Mouse (Mus musculus) cerebellum, adult 18-20 months (tissue): ENCODE measurements around the gene Glra1.
A peak's percentile ranks its signal among the peaks of the same experiment; 100 is the strongest.

Source experiments
- DNase-seq, 2 experiments: peaks; one replicate each; pipeline ENCODE4 v3.0.0; 2021

Gene Glra1

DNA sequence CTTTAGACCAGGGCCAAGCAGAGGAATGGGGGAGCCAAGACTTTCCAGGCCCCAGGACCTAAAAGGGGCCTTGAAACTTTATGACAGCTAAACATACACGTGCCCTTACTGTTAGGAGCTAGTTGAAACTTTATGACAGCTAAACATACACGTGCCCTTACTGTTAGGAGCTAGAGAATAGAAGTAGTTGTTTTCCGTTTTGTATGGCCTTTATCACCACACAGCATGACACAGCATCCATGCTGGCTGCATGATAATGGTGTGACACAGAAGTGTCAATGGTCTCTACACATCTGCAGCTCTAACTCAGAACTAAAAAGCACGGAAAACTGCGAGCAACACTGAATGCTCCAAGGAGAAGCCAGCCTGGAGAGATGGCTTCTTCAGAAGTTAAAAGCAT is 90.3 kb downstream of the Glra1 start:
- DNase-seq, result no peak

DNA sequence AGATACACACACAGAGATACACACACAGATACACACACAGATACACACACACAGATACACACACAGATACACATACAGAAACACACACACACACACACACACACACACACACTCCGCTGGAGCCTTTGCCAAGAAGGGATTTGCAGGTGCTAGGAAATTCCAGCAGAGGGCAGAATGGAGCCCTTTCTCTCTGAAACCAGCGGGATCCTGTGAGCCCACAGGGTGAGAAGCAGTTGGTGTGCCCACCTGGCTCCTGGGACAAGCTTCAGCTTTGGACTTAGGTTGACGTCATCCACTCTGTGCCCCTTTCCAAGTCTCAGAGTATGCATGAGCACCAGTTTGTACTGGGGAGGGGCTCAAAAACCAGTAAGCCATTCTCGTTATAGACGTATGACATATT is 96.6 kb downstream of the Glra1 start:
- no peak for DNase-seq

DNA sequence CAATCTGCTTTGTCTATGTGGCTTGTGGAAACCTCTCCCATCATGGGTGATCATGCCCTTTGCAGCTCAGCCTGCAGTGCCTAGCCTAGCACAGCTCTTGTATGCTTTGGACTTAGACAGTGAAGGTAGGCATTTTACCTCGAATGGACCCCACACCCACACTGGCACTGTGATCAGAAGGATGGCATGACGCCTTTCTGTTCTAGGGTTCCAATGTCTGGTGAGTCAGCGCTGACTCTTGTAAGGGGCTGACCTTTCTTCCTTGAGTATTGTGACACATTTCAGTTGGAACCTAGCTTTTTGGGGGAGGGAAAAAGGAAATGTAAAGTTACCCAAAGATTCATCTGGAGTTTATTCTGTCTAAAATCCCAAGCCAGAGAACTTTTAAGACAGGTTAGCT is 102.5 kb downstream of the Glra1 start:
- no peak for DNase-seq

DNA sequence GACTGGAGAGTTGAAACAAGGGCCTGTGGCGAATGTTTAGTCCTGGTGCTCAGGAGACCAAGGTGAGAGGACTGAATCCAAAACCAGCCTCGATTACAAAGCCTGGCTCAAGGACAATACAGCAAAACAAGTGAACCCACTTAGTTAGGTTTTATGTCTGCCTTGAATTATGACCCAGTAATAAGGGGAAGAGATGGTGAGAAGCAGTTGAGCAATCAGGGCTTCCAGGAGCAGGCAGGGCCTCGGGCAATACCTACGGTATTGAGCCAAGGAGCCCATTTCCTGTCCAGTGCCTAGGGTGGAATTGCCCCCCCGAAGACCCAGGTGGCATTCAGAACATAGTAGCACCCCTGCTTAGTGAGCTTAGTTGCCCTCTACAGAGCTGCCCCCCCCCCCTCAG is 105.1 kb downstream of the Glra1 start:
- DNase-seq, result no peak

DNA sequence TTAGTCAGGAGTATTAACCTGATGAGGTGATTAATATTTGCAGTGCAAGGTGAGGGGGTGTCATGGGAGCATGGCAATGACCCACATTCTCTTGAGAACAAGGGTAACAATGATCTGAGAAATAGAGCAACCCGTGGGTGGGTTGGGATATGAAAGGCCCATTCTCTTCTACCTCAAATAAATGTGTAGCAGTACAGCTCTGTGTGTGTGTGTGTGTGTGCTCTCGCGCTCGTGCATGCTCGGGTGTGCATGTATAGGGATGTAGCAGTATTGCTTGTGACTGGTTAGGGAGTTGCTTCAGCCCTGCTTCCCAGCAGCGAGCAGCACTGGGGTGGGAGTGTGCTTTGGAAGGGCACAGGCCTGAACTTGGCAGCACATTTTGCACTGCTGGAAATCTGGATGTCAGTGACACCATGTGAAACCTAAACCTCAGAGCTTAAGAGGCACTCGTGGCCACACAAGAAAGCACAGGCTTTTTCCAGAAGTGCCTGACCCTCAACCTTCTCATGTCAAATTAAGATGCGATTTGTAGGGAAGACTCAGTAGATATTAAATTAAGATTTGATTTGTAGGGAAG is 106.0 kb downstream of the Glra1 start:
- DNase-seq, result no peak

DNA sequence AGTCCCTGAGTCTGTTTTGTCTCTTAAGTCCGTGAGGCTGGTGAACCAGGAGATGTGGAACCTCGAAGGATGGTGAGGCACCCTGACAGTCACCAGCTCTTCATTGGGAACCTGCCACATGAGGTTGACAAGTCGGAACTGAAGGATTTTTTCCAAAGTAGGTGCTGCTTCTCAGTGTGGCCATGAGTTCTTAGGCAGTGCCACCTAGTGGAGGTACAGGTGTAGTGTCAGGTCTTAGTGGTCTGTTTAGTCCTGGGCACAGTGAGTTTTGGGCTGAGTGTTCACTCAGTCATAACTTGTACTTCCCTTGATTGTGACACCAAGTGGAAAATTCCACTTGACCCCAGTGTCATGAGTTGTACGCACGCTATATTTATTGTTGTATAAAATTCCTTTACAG is 110.1 kb downstream of the Glra1 start:
- DNase-seq, result peak; percentile 38 to 46

DNA sequence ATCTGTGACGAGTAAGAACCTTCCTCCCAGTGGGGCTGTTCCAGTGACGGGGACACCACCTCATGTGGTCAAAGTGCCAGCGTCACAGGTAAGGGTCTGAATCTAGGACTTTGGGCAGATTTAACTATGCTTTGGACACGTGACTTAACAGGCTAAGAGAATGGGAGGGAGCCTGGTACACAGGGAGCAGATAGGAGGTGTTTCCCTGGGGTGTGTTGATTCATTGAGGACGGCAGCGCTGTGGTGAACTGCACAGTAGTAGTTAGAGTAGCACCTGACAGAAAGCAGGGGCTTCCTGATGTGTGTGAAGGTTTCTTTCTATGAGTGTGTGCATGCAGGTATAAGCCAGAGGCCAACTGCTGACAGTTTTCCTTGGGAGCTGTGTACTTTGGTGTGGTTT is 111.8 kb downstream of the Glra1 start:
- DNase-seq, result no peak

DNA sequence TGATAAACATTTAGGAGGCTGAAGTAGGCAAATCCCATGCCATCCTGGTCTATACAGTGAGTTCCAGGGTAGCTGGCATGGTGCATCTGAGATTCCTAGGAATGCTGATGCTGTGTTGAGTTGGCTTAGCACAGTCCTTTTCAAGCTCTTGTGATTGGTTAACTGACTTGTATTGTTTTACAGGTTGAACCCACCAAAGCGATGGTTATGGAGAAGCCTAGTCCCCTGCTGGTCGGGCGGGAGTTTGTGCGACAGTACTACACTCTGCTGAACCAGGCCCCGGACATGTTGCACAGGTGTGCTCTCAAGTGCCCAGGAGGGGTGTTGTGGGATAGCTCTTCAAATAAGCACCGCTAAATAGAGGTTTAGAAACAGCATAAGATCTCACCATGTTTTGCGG is 122.6 kb downstream of the Glra1 start:
- no peak for DNase-seq

DNA sequence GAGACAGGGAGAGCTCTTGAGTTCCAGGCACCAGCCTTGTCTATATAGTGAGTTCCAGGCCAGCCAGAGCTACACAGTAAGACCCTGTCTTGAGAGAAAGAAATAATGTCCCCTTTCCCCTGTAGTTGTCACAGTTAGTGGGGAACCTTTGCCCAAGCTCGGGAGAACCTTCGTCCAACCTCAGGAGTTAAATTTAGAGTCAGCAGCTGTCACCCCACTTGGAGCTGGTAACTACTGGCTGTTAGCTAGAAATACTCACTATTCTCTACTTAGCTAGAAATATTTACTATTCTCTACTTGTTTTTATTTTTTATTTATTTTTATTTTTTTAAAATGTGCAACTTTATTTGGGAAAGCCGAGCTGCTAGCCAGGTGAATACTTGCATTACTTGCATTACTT is 134.8 kb downstream of the Glra1 start:
- DNase-seq, result no peak

DNA sequence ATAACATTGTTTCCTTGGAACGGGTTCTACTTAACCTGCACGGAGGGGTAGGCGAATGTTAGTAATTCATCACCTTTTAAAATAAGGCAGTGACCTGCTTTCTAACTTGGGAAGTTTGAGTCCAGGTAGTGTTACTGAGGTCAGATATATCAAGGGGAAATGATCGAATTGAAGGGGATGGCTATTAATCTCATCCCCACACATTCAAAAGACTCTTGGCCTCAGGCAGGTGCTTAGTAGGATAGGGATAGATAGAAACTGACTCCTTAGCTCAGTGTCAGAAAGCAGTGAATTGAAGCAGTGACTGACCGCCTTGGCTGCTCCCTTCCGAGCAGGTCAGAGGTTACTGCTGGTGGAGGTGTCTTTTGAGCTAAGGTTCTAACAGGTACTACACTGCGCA is 136.5 kb downstream of the Glra1 start:
- DNase-seq, result no peak

DNA sequence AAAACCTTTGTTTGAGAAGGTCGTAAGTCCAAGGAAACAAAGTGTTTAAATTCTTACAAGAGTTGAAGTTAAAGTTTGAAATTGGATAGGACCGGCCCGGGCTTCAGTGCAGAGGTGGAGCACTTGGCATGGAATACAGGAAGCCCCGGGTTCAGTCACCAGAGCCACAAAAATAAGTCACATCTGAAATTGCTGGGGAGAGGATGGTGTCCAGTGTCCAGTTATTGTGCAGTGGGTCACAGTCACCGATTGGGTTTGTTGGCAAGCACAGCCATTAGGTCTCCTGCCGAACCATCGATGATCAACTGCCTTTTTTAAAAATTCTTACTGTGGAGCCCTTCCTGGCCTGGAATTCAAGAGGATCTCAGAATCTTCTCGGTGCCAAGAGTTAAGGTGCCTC is 137.2 kb downstream of the Glra1 start:
- DNase-seq, result no peak

DNA sequence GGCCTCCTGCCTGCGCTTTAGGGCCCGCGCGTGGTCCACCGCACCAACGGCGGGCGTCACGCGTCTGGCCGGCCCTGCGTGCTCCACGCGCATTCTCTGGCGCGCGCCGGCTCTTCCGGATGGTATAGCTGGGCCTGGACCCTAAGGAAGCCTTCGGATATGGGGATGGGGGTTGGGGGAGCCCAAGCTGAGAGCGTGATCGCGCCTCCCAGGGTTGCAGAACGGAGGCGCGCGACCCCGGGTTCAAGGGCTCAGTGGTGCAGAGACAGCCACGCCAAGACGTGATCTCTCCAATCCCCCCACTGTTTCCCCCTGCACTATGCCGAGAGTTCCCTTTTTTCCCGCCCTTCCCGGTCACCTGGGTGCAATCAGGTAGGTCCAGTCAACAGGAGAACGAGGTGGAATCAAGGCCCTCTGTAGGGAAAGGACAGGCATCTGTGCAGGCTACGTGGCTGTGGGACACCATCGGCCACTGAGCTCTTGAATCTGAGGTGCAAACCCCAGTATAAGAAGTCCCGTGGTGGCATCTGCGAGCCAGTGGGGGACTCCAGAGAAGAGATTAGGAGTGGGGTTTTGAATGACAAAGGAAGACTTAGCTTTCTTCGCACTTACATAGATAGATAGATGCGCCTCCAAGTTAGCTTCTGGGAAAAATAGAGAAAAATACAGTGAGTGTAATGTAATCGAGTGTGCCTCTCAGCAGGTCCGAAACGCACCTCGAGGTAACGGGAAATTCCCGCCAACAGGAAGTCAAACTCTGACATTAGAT is 137.9 kb downstream of the Glra1 start:
- peak in 1 of 2 experiments; percentile 43 for DNase-seq

DNA sequence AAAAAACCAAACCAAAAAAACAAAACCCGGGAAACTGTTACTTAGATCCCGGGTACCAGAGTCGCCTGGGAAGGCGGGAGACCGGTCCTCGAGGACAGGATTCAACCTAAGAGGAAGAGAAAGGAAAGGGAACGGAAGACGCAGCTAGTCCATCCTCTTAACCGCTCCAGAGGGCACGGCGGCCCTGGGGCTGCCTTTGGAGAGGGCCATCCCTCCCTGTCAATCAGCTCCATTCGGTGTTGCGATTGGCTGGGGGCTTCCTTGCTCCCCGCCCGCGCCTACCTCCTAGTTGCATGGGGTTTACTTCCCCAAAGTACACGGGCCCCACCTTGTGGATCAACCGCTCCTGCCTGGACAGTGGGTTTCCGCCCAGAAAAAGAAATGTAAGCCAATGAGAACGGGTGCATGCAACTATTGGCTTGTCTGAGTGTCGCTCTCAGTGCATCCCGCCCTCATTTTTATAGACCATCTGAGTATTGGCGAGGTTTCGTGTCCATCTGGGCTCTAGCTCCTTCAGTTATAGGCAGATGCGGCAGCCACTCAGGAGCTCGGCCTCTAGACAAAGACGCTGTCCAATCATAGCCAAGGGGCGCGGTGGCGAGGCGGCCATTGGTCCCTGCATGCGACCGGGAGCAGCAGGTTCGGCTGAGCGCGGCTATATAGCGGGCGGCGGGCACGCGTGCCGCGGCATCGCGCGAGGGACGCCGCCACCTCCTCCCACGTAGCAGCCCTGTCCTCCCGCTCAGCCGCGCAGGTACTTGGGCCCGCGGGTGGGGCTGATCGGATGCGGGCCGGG is 138.8 kb downstream of the Glra1 start, which contains the start of gene G3bp1:
TSS of gene G3bp1 (plus strand) at position 638 of the 796 bp plus-strand sequence.
- peak; percentile 98 to 100 for DNase-seq

DNA sequence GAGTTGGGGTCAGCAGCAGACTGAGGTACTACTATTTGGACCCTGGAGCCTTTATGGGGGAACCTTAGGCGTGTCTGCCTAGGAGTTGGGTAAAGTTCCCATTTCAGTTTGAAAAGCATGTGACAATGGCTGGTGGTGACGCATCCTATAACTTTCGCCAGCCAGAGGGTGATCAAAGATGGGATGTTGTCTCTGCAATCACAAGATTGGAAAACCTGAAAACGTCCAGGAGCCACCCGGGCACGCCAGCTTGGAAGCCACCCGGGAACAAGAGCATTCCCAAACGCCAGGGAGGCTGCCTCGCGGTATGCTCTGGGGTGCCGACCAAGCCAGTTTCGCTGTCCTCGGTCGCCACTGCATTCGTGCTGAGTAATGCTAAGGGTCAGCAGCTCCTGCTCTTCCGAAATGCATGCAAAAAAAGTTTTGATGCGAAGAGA is 139.4 kb downstream of the Glra1 start:
- no peak for DNase-seq

DNA sequence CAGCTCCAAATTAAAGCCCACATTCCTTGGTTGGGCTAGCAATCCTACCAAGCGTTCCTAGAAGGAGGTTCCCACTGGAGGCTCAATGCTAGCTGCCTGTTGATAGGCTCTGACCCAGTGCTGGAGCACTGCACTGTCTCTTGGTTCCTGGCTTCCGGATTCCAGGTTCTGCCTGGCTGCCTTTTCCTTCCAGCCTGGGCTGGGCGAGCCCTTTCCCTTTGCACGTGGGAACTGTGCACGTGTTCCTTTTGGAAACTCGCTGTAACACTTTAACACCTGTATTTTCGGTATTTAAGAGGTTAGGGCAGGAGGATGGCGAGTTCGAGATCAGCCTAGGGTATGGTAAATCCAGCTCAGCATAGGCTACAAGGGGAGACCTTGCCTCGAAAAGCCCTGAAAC is 140.0 kb downstream of the Glra1 start:
- peak; percentile 16 to 24 for DNase-seq

DNA sequence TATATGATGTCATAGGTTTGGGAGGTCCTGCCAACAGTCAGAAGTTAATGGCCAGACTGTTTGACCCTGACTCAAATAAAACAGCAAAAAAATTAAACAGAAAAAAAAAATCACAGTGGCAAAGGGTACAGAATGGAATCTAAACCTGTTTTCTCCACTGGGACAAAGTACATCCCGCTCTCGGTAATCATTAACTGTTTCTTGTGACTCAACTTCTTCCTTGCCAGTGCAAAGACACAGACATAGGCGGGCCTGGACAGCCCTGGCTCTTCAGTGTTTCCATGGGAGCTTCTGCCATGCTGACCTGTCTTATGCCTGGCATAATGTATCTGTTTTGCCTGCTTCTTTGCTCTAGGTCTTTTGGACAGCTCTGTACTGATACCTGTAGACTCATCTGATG is 142.8 kb downstream of the Glra1 start:
- DNase-seq, result no peak

DNA sequence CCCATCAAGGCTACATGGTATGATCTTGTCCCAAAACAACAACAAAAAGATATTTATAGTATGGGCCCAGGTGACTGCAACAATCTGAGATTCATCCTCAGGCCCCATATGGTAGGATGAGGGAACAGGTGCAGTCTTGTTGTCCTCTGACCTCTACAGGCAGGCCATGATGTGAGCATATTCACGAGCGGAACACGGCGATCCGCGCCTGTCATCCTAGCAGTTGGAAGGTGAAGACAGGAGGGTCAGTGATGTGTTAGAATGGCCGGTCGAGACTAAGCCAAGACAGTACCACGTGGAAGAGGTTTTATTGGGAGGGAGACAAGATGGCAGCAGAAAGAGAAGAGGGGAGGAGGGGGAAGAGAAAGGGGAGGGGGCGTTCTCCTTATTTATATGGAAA is 143.3 kb downstream of the Glra1 start:
- no peak for DNase-seq
